Mouse (Mus musculus) forebrain, embryonic 11.5 days (tissue): Measurements from ENCODE around the gene Gm20708. TPM values are rescaled to one million over a fixed set of nuclear protein-coding genes. Genes with fewer than 3 reads are reported as not detected.
"Not testable (repeated sequence)": the region's sequence is repeated elsewhere in the genome, so short reads cannot be mapped to it uniquely, and the experiment has no call there.

ENCODE experiments used
- ATAC-seq: fragments of 200-750 bp; cut with Nextera tagmentation; replicated peaks from 2 replicates; pipeline ENCODE4 v1.8.0; 2017; ENCODE audit warnings: moderate TSS enrichment; ENCODE audit not compliant: low FRiP score
- DNase-seq: peaks from one replicate; pipeline ENCODE4 v3.0.0-alpha.2; 2017; ENCODE audit warnings: low spot score
- H3K27ac ChIP-seq: fragments of 300-500 bp; sonication (generic); 2 replicates; pipeline ENCODE4 v1.5.1; 2014; ENCODE audit warnings: low read depth, low read length
- H3K27me3 ChIP-seq: fragments of 300-500 bp; sonication (generic); 2 replicates; pipeline ENCODE4 v1.6.1; 2014; ENCODE audit warnings: mild to moderate bottlenecking, low read length, mixed read lengths; ENCODE audit not compliant: control insufficient read depth, insufficient read depth
- H3K36me3 ChIP-seq: fragments of 300-500 bp; sonication (generic); 2 replicates; pipeline ENCODE4 v1.6.1; 2014; ENCODE audit warnings: mild to moderate bottlenecking, low read length, moderate library complexity, mixed read lengths; ENCODE audit not compliant: control insufficient read depth, insufficient read depth
- H3K4me1 ChIP-seq: fragments of 300-500 bp; sonication (generic); replicated peaks from 2 replicates; pipeline ENCODE4 v1.6.1; 2014; ENCODE audit warnings: low read length, mixed read lengths; ENCODE audit not compliant: control insufficient read depth, insufficient read depth
- H3K4me2 ChIP-seq: fragments of 300-500 bp; sonication (generic); 2 replicates; pipeline ENCODE4 v1.6.1; 2014; ENCODE audit warnings: low read depth, mild to moderate bottlenecking, low read length, moderate library complexity, mixed read lengths; ENCODE audit not compliant: severe bottlenecking
- H3K4me3 ChIP-seq: fragments of 300-500 bp; sonication (generic); 2 replicates; pipeline ENCODE4 v1.5.1; 2014; ENCODE audit warnings: low read depth, low read length
- H3K9ac ChIP-seq: fragments of 300-500 bp; sonication (generic); 2 replicates; pipeline ENCODE4 v1.6.1; 2014; ENCODE audit warnings: low read length
- H3K9me3 ChIP-seq: fragments of 300-500 bp; sonication (generic); 2 replicates; pipeline ENCODE4 v1.6.1; 2016; ENCODE audit warnings: low read length, mixed read lengths; ENCODE audit not compliant: control insufficient read depth
- WGBS: fragments of 180-500 bp; shearing (Covaris S2); extraction: QIAGEN DNeasy Blood & Tissue Kit; methylation state at CpG from one replicate; pipeline ENCODE4 v1.1.7; 2014; 5-methylcytosine and 5-hydroxymethylcytosine counted together
- polyA plus RNA-seq: library from polyadenylated mRNA; unstranded; fragments of >200 nt; fragmentation: Nextera tagmentation; extraction: Ambion mirVana; gene quantifications from 2 replicates; pipeline ENCODE4 v1.2.1, GENCODE M21; 2014

Gm20708 gene
- polyA plus RNA-seq, 1 experiment from 2014 or later = 0.55 TPM

- ATAC-seq (no peak), DNase-seq (no peak)
- peaks cover 12% of the 10 kb centered on the region for H3K4me1 ChIP-seq
- H3K9me3 ChIP-seq = no peaks in the 10 kb centered on the region
- H3K4me2 ChIP-seq = no peak overlapping the region
- 63% methylated on average over 9 of the region's 9 CpGs for WGBS
- H3K9ac ChIP-seq = no peak overlapping the region
- H3K27me3 ChIP-seq = no peaks in the 10 kb centered on the region
- no peaks in the 10 kb centered on the region for H3K36me3 ChIP-seq
- no peak overlapping the region for H3K27ac ChIP-seq
- no peak overlapping the region for H3K4me3 ChIP-seq
Observed at GRCm38 (mm10) chr11:117828888-117829604, 19.6 kb downstream of the Gm20708 start.

- H3K9me3 ChIP-seq = no peaks in the 10 kb centered on the region
- no peak overlapping the region for H3K4me3 ChIP-seq
- no peak overlapping the region for H3K27ac ChIP-seq
- peaks cover 8% of the 10 kb centered on the region for H3K4me1 ChIP-seq
- H3K4me2 ChIP-seq = no peak overlapping the region
- H3K27me3 ChIP-seq = no peaks in the 10 kb centered on the region
- H3K9ac ChIP-seq = no peak overlapping the region
- DNase-seq (no peak), ATAC-seq (no peak)
- no peaks in the 10 kb centered on the region for H3K36me3 ChIP-seq
- WGBS = 87% methylated on average over 2 of the region's 2 CpGs
Observed at GRCm38 (mm10) chr11:117829671-117830215, 20.3 kb downstream of the Gm20708 start.

DNA sequence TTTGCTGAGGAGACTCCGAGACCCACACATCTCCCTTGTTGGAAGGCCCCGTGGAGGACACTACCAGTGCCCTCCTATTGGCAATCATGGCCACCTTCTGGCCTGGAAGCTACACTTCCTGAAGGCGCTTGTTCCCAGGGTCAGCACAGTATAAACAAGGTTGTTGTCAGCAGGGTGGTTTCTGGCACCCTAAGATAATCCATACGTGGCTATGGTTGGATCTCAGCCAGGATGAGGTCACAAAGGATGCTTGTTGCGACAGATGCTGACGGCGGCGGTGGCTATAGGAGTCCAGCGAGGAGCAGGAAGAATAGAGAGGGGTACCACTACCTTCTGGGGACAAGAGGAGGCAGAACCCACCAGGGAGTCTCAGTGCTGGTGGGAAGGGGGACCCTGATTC lies 20.9 kb downstream of the Gm20708 start:
- no peaks in the 10 kb centered on the region for H3K9me3 ChIP-seq
- no peak overlapping the region for H3K9ac ChIP-seq
- peaks cover 8% of the 10 kb centered on the region for H3K4me1 ChIP-seq
- ATAC-seq (no peak), DNase-seq (no peak)
- H3K27me3 ChIP-seq = no peaks in the 10 kb centered on the region
- no peak overlapping the region for H3K4me3 ChIP-seq
- 88% methylated on average over 9 of the region's 9 CpGs for WGBS
- H3K27ac ChIP-seq = no peak overlapping the region
- no peak overlapping the region for H3K4me2 ChIP-seq
- H3K36me3 ChIP-seq = no peaks in the 10 kb centered on the region

DNA sequence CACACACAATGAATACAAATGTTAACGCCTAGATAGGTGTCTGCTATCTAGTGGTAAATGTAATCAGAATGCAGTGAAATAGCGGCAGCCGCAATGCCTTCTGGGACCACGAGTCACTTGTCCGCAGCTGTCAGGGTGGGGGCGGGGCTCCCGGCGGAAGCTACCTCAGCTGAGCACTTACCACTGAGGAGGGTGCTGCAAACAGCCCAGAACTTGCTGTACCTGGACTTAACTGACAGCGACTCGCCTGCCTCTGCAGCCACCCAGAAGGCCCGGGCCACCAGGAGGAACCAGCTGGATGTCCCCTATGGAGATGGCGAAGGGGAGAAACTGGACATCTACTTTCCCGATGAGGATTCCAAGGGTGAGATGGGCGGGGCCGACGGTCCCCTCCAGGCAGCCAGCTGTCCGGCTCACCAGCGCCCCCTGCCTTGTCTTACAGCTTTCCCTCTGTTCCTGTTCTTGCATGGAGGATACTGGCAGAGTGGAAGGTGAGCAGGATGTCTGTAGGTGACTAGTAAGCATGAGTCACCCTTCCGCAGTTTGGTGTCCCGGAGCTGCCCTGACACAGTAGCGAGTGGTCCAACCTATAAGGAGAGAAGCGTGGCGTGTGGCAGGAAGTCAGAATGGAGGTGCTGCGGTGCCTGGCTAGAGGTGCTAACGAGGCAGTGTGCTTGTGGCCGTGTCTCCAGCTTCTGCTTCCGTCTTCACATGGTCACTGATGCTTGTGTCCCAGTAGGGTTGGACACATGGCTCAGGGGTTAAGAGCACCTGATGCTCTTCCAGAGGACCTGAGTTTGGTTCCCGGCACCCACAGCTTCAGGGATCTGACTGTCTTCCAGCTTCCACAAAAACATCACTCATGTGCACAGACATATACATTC lies 22.9 kb downstream of the Gm20708 start:
- peak; percentile 71 for ATAC-seq
- Histone ChIP-seq H3K4me3 (peak overlapping the region; percentile 28), H3K4me1 (peaks cover 3% of the 10 kb centered on the region; the same call in 1 of the 2 replicates), H3K27me3 (no peaks in the 10 kb centered on the region), H3K27ac (no peak overlapping the region), H3K4me2 (peak overlapping the region; percentile 52), H3K9me3 (no peaks in the 10 kb centered on the region), H3K36me3 (no peaks in the 10 kb centered on the region), H3K9ac (0 out of 2 replicates have a peak overlapping the region, but pooled peaks have one; percentile 17)
- peak; percentile 92 for DNase-seq
- 17% methylated on average over 28 of the region's 28 CpGs for WGBS

- 93% methylated on average over 4 of the region's 6 CpGs for WGBS
Observed at GRCm38 (mm10) chr11:117833509-117833908, 24.0 kb downstream of the Gm20708 start.

GRCm38 (mm10) chr11:117834086-117834485 lies 24.6 kb downstream of the Gm20708 start:
- no peak overlapping the region for H3K4me2 ChIP-seq
- no peaks in the 10 kb centered on the region for H3K9me3 ChIP-seq
- 94% methylated on average over 8 of the region's 8 CpGs for WGBS
- no peak overlapping the region for H3K4me3 ChIP-seq
- ATAC-seq (no peak), DNase-seq (no peak)
- no peaks in the 10 kb centered on the region; the same call in 1 of the 2 replicates for H3K4me1 ChIP-seq
- no peaks in the 10 kb centered on the region for H3K27me3 ChIP-seq
- no peak overlapping the region for H3K9ac ChIP-seq
- H3K36me3 ChIP-seq = no peaks in the 10 kb centered on the region
- H3K27ac ChIP-seq = no peak overlapping the region

More at GRCm38 (mm10) chr11:117833509-117833908, 24.0 kb downstream of the Gm20708 start:
- H3K9ac ChIP-seq, H3K36me3 ChIP-seq, ATAC-seq, H3K27ac ChIP-seq, H3K27me3 ChIP-seq, H3K9me3 ChIP-seq, H3K4me1 ChIP-seq, H3K4me2 ChIP-seq, DNase-seq, H3K4me3 ChIP-seq: not testable (repeated sequence)

DNA sequence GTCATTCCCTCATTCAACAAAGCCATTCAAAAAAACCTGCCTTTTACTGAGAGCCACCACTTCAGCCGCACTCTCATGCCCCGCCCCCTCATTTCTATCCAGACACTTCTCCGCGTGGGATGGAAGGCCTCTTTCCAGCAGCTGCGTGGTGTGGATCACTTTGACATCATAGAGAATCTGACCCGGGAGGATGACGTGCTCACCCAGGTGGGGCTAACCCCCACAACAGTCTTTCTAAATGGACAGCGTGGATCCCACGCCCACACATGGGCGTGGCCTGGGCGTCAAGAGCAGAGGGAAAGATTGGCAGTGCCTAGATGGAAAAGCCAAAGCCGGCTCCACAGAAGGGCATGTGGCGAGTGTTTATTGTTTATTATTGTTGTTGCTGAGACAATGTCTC lies 26.8 kb downstream of the Gm20708 start:
- no peaks in the 10 kb centered on the region; the same call in 1 of the 2 replicates for H3K4me1 ChIP-seq
- H3K9me3 ChIP-seq = no peaks in the 10 kb centered on the region
- no peak overlapping the region for H3K9ac ChIP-seq
- 26% methylated on average over 13 of the region's 13 CpGs for WGBS
- peak overlapping the region; percentile 24; the same call in 1 of the 2 replicates for H3K4me2 ChIP-seq
- no peak overlapping the region for H3K27ac ChIP-seq
- ATAC-seq (no peak), DNase-seq (no peak)
- H3K4me3 ChIP-seq = no peak overlapping the region
- no peaks in the 10 kb centered on the region for H3K36me3 ChIP-seq
- no peaks in the 10 kb centered on the region for H3K27me3 ChIP-seq

DNA sequence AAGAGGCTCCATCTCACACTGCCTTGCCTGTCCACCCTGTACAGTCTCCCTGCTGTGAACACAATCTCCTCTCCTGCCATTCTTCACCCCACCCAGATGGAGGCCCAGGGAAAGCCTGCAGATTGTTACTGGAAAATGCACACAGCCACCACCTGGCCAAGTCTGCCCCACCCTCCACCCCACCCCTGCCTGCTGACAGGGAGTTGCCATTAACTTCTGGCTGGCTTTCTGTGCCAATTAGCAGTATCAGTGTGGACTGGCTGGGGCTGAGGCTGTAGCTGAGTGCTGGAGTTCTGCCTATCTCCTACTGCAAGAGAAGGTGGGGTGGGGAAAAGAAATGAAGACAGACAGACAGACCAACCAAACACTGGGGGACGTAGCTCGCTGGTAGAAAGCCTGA lies 29.1 kb downstream of the Gm20708 start:
- no peak for ATAC-seq

More for the DNA sequence above, 29.1 kb downstream of the Gm20708 start:
- no peaks in the 10 kb centered on the region for H3K9me3 ChIP-seq
- no peaks in the 10 kb centered on the region for H3K36me3 ChIP-seq
- no peak for DNase-seq
- no peaks in the 10 kb centered on the region for H3K4me1 ChIP-seq
- no peak overlapping the region for H3K4me2 ChIP-seq
- H3K4me3 ChIP-seq = no peak overlapping the region
- no peak overlapping the region for H3K27ac ChIP-seq
- H3K9ac ChIP-seq = no peak overlapping the region
- no peaks in the 10 kb centered on the region for H3K27me3 ChIP-seq
- 84% methylated on average over 2 of the region's 2 CpGs for WGBS
